Mouse (Mus musculus) ES-E14 (cell line): Measurements from ENCODE around the gene Rnf216.

Source experiments
- ZC3H11A ChIP-seq: IDR thresholded peaks from 2 replicates; pipeline ENCODE4 v1.6.1; 2012; ENCODE audit warnings: low read depth, mild to moderate bottlenecking, inconsistent platforms, low read length, borderline replicate concordance
- ZNF384 ChIP-seq: IDR thresholded peaks from 2 replicates; pipeline ENCODE4 v1.6.1; 2012; ENCODE audit warnings: low read depth, low read length, inconsistent platforms

DNA sequence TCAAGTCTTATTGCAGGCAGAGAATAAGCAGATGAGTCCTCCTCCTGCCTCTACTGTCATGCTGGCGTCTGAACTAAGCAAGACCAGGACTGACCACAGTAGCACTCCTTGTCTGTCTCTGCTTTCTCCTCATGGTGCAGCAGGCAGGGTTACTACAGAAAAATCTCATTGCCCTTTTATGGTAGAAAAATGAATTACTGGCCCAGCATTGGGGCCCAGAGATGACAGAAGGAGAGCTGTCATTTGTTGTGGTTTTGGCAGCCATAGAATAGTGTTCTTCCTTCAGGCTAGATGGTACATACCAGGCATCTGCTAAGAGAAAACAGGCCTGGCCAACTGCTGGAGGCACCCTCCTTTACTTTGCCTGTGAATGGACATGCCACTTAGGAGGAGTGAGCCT is 55.0 kb downstream of the Rnf216 start:
- TF ChIP-seq ZC3H11A (no peak), ZNF384 (no peak)
